Comparison of ENCODE assay signal across 8 mouse cellular contexts in the genomic region with DNA sequence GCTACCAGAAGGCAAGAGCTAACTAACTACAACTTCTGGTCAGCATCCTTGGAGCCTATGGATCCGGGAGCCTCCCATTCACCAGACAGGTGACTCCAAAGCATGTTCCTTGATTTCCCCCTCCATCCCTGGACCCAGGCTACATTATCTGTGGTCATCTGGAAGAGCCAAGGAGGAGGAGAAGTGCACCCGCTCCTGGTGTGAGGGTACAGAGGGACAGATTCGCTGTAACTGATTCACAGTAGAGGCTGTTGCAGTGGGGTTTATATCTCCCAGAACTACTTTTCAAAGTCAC. TPM values are rescaled to one million over a fixed set of nuclear protein-coding genes. Genes with fewer than 3 reads are reported as not detected.
DNase-seq lines count a peak whose midpoint lies in the region; ATAC-seq and TF ChIP-seq lines count a peak whose summit lies in the region.

No protein-coding gene starts in this region.

- ATAC-seq in heart, embryonic 13.5 days (ENCODE audit: extremely low read depth, insufficient number of reproducible peaks, low FRiP score, low TSS enrichment), result no peak
- ATAC-seq in G1E (ENCODE audit: extremely low read depth, insufficient number of reproducible peaks, low FRiP score, poor library complexity, severe bottlenecking), result no peak
- peak; percentile 1; the same call in 1 of the 2 replicates for ATAC-seq in megakaryocyte, adult 5-6 weeks (ENCODE audit: poor library complexity, severe bottlenecking)

- peaks cover 19% of the 10 kb centered on the region for H3K4me1 ChIP-seq in heart, embryonic 13.5 days
- peaks cover 59% of the 10 kb centered on the region for H3K4me1 ChIP-seq in G1E (ENCODE audit: insufficient read depth, low read depth, low read length)
- H3K4me1 ChIP-seq in hindbrain, embryonic 10.5 days (replicated peaks), result peaks cover 39% of the 10 kb centered on the region

- peak overlapping the region; percentile 100 for H3K4me2 ChIP-seq in heart, embryonic 13.5 days

- DNase-seq in heart, adult 8-10 months (ENCODE audit: low spot score), result no peak
- DNase-seq in G1E (ENCODE audit: low spot score), result peak; percentile 15
- no peak for DNase-seq in hindbrain, embryonic 10.5 days (ENCODE audit: low spot score)
- DNase-seq in right cerebral cortex, postnatal 4 days, result no peak
- DNase-seq in cerebellum, adult 11 months, result no peak
- no peak for DNase-seq in right cerebral cortex, postnatal 14 days

- no peak for TF ChIP-seq CTCF in G1E (IDR thresholded peaks at IDR 0.05; ENCODE audit: low read depth, low read length)

- peak overlapping the region; percentile 93 for H3K9ac ChIP-seq in heart, embryonic 13.5 days

- peak overlapping the region; percentile 91 for H3K27ac ChIP-seq in heart, embryonic 13.5 days (replicated peaks)
- H3K27ac ChIP-seq in hindbrain, embryonic 10.5 days, result peak overlapping the region; percentile 97

- no peaks in the 10 kb centered on the region for H3K9me3 ChIP-seq in heart, embryonic 13.5 days
- no peaks in the 10 kb centered on the region for H3K9me3 ChIP-seq in G1E (replicated peaks)
- no peaks in the 10 kb centered on the region for H3K9me3 ChIP-seq in hindbrain, embryonic 10.5 days

- peak overlapping the region; percentile 72 for H3K4me3 ChIP-seq in heart, embryonic 13.5 days
- peak overlapping the region; percentile 85 for H3K4me3 ChIP-seq in G1E (ENCODE audit: low read depth, low read length)
- peak overlapping the region; percentile 94 for H3K4me3 ChIP-seq in hindbrain, embryonic 10.5 days

- WGBS in heart, embryonic 13.5 days, result 0% methylated on average over 3 of the region's 3 CpGs
- WGBS in hindbrain, embryonic 10.5 days, result under 1% methylated on average over 3 of the region's 3 CpGs

- H3K36me3 ChIP-seq in heart, embryonic 13.5 days, result peaks cover 13% of the 10 kb centered on the region
- H3K36me3 ChIP-seq in G1E (replicated peaks), result peaks cover 49% of the 10 kb centered on the region
- peaks cover 22% of the 10 kb centered on the region for H3K36me3 ChIP-seq in hindbrain, embryonic 10.5 days

- 0 out of 2 replicates have a peak, but pooled peaks cover 5% of the 10 kb centered on the region for H3K27me3 ChIP-seq in heart, embryonic 13.5 days (replicated peaks)
- no peaks in the 10 kb centered on the region for H3K27me3 ChIP-seq in G1E (ENCODE audit: insufficient read depth, low read length)
- H3K27me3 ChIP-seq in hindbrain, embryonic 10.5 days (ENCODE audit: insufficient read depth, poor library complexity, severe bottlenecking), result peaks cover 14% of the 10 kb centered on the region

RNA-seq across cellular contexts. Expression of a gene that starts 0.6 kb away (rescaled TPM):
- polyA plus RNA-seq in heart, embryonic 13.5 days (2015; fragmentation: Nextera tagmentation; extraction: Ambion mirVana), result 0.11 TPM in 1 of 2 replicates, not detected in the other
- not detected for total RNA-seq in heart, adult 8-10 months (2022)
- not detected in 2 replicates for total RNA-seq in G1E (2014; fragmentation: Nextera tagmentation)
- 0.33 and 0.41 TPM in 2 replicates for total RNA-seq in G1E (2017)
- not detected in 2 replicates for polyA plus RNA-seq in G1E (2012)
- polyA plus RNA-seq in hindbrain, embryonic 10.5 days (2016; fragmentation: Nextera tagmentation; extraction: Ambion mirVana), result not detected in 2 replicates
- 0.11 TPM in 1 of 2 replicates, not detected in the other for total RNA-seq in megakaryocyte, adult 5-6 weeks (2015)
- total RNA-seq in megakaryocyte, adult 5-6 weeks (2017), result not detected in 2 replicates

RNA-seq across cellular contexts. Expression of a gene that starts 1.0 kb away (rescaled TPM):
- 9.4 and 10.1 TPM in 2 replicates for polyA plus RNA-seq in heart, embryonic 13.5 days (2015; fragmentation: Nextera tagmentation; extraction: Ambion mirVana)
- 1 to 10 TPM; 3.1 to 4.5 (median 4.0) TPM for total RNA-seq in heart, adult 8-10 months (2022)
- total RNA-seq in G1E (2014; fragmentation: Nextera tagmentation) (28.9 and 30.8 TPM in 2 replicates), G1E (2017) (18.3 and 21.3 TPM in 2 replicates)
- polyA plus RNA-seq in G1E (2012), result 1.7 and 2.7 TPM in 2 replicates
- polyA plus RNA-seq in hindbrain, embryonic 10.5 days (2016; fragmentation: Nextera tagmentation; extraction: Ambion mirVana), result 11.4 and 13.3 TPM in 2 replicates
- total RNA-seq in megakaryocyte, adult 5-6 weeks (2015), result 10.3 and 10.7 TPM in 2 replicates
- total RNA-seq in megakaryocyte, adult 5-6 weeks (2017), result 8.4 and 8.8 TPM in 2 replicates

RNA-seq across cellular contexts. Expression of a gene that starts 12.9 kb away (rescaled TPM):
- 5.3 and 6.7 TPM in 2 replicates for polyA plus RNA-seq in heart, embryonic 13.5 days (2015; fragmentation: Nextera tagmentation; extraction: Ambion mirVana)
- 100 to 1,000 TPM in 1 of 4 experiments, 10 to 100 TPM in 3; 79.2 to 109 (median 83.8) TPM for total RNA-seq in heart, adult 8-10 months (2022)
- total RNA-seq in G1E (2014; fragmentation: Nextera tagmentation), result 42.4 and 47.1 TPM in 2 replicates
- 48.5 and 53.0 TPM in 2 replicates for total RNA-seq in G1E (2017)
- 7.0 and 12.5 TPM in 2 replicates for polyA plus RNA-seq in G1E (2012)
- polyA plus RNA-seq in hindbrain, embryonic 10.5 days (2016; fragmentation: Nextera tagmentation; extraction: Ambion mirVana), result 5.3 and 6.7 TPM in 2 replicates
- total RNA-seq in megakaryocyte, adult 5-6 weeks (2015), result 2.8 and 4.4 TPM in 2 replicates
- 7.2 and 8.0 TPM in 2 replicates for total RNA-seq in megakaryocyte, adult 5-6 weeks (2017)

RNA-seq across cellular contexts. Expression of a gene that starts 15.6 kb away (rescaled TPM):
- polyA plus RNA-seq in heart, embryonic 13.5 days (2015; fragmentation: Nextera tagmentation; extraction: Ambion mirVana), result 1.0 TPM in 2 replicates
- total RNA-seq in heart, adult 8-10 months (2022), result under 1 TPM; 0.30 to 0.69 (median 0.36) TPM
- total RNA-seq in G1E (2014; fragmentation: Nextera tagmentation), result 3.5 and 8.6 TPM in 2 replicates
- total RNA-seq in G1E (2017), result 1.1 and 1.2 TPM in 2 replicates
- 1.1 and 1.2 TPM in 2 replicates for polyA plus RNA-seq in G1E (2012)
- 0.51 and 0.73 TPM in 2 replicates for polyA plus RNA-seq in hindbrain, embryonic 10.5 days (2016; fragmentation: Nextera tagmentation; extraction: Ambion mirVana)
- 0.54 and 0.87 TPM in 2 replicates for total RNA-seq in megakaryocyte, adult 5-6 weeks (2015)
- total RNA-seq in megakaryocyte, adult 5-6 weeks (2017), result 0.11 and 0.33 TPM in 2 replicates

RNA-seq across cellular contexts. Expression of a gene that starts 54.7 kb away (rescaled TPM):
- polyA plus RNA-seq in heart, embryonic 13.5 days (2015; fragmentation: Nextera tagmentation; extraction: Ambion mirVana), result 0.09 TPM in 1 of 2 replicates, not detected in the other
- not detected for total RNA-seq in heart, adult 8-10 months (2022)
- not detected in 2 replicates for total RNA-seq in G1E (2014; fragmentation: Nextera tagmentation)
- total RNA-seq in G1E (2017), result 0.12 and 0.33 TPM in 2 replicates
- polyA plus RNA-seq in G1E (2012), result not detected in 2 replicates
- polyA plus RNA-seq in hindbrain, embryonic 10.5 days (2016; fragmentation: Nextera tagmentation; extraction: Ambion mirVana), result not detected in 2 replicates
- total RNA-seq in megakaryocyte, adult 5-6 weeks (2015), result not detected in 2 replicates
- total RNA-seq in megakaryocyte, adult 5-6 weeks (2017), result not detected in 2 replicates

Comparison
In these comparisons a context has a peak if more than half of its experiments do, and no peak if none do; other contexts are left out.
1. RNA of a gene that starts 12.9 kb away (total RNA-seq): 79.2 to 109 TPM in heart, adult 8-10 months and 42.4 to 53.0 TPM in G1E; 2.8 to 8.0 TPM in megakaryocyte, adult 5-6 weeks; every median in the first group is over 4 times any median in the second.
2. Peak in every context shown above with its lines, with median percentiles within 50 percentile points of each other: H3K4me3 ChIP-seq.